Mouse (Mus musculus) hindbrain, embryonic 16.5 days (tissue): Measurements from ENCODE around the gene Nat8f4. TPM values are rescaled to one million over a fixed set of nuclear protein-coding genes. Genes with fewer than 3 reads are reported as not detected.

Source experiments
- ATAC-seq: fragments of 200-750 bp; cut with Nextera tagmentation; 2 replicates; pipeline ENCODE4 v1.8.0; 2017; ENCODE audit warnings: moderate TSS enrichment, moderate library complexity
- H3K27ac ChIP-seq: fragments of 300-500 bp; sonication (generic); 2 replicates; pipeline ENCODE4 v1.5.1; 2014; ENCODE audit warnings: low read depth, mild to moderate bottlenecking, control low read depth, low read length, moderate library complexity
- H3K27me3 ChIP-seq: fragments of 300-500 bp; sonication (generic); replicated peaks from 2 replicates; pipeline ENCODE4 v1.6.1; 2014; ENCODE audit warnings: low read length; ENCODE audit not compliant: control insufficient read depth, insufficient read depth
- H3K36me3 ChIP-seq: fragments of 300-500 bp; sonication (generic); 2 replicates; pipeline ENCODE4 v1.6.1; 2014; ENCODE audit warnings: mild to moderate bottlenecking, low read length, moderate library complexity, mixed read lengths; ENCODE audit not compliant: control insufficient read depth, insufficient read depth
- H3K4me1 ChIP-seq: fragments of 300-500 bp; sonication (generic); 2 replicates; pipeline ENCODE4 v1.6.1; 2014; ENCODE audit warnings: low read depth, low read length; ENCODE audit not compliant: control insufficient read depth, insufficient read depth
- H3K4me2 ChIP-seq: fragments of 300-500 bp; sonication (generic); 2 replicates; pipeline ENCODE4 v1.6.1; 2014; ENCODE audit warnings: mild to moderate bottlenecking, low read length, control low read depth, moderate library complexity
- H3K4me3 ChIP-seq: fragments of 300-500 bp; sonication (generic); 2 replicates; pipeline ENCODE4 v1.5.1; 2014; ENCODE audit warnings: mild to moderate bottlenecking, low read length, control low read depth, moderate library complexity
- H3K9ac ChIP-seq: fragments of 300-500 bp; sonication (generic); 2 replicates; pipeline ENCODE4 v1.6.1; 2014; ENCODE audit warnings: low read depth, mild to moderate bottlenecking, control low read depth, low read length, moderate library complexity
- H3K9me3 ChIP-seq: fragments of 300-500 bp; sonication (generic); 2 replicates; pipeline ENCODE4 v1.6.1; 2014; ENCODE audit warnings: mild to moderate bottlenecking, low read length, moderate library complexity; ENCODE audit not compliant: control insufficient read depth
- WGBS: fragments of 180-500 bp; shearing (Covaris S2); extraction: QIAGEN DNeasy Blood & Tissue Kit; methylation state at CpG from one replicate; pipeline ENCODE4 v1.1.7; 2014; 5-methylcytosine and 5-hydroxymethylcytosine counted together
- polyA plus RNA-seq: library from polyadenylated mRNA; unstranded; fragments of >200 nt; fragmentation: Nextera tagmentation; extraction: Ambion mirVana; gene quantifications from 2 replicates; pipeline ENCODE4 v1.2.1, GENCODE M21; 2015

Gene Nat8f4
- polyA plus RNA-seq, 1 experiment from 2014 or later = 7.7 TPM

GRCm38 (mm10) chr6:85861247-85861646, 43.4 kb downstream of the Nat8f4 start:
- H3K27me3 ChIP-seq = no peaks in the 10 kb centered on the region
- 83% methylated on average over 3 of the region's 3 CpGs for WGBS
- ATAC-seq = no peak
- no peaks in the 10 kb centered on the region for H3K36me3 ChIP-seq
- H3K9ac ChIP-seq = no peak overlapping the region
- no peak overlapping the region for H3K27ac ChIP-seq
- no peak overlapping the region for H3K4me2 ChIP-seq
- no peaks in the 10 kb centered on the region for H3K9me3 ChIP-seq
- no peak overlapping the region for H3K4me3 ChIP-seq
- H3K4me1 ChIP-seq = no peaks in the 10 kb centered on the region

DNA sequence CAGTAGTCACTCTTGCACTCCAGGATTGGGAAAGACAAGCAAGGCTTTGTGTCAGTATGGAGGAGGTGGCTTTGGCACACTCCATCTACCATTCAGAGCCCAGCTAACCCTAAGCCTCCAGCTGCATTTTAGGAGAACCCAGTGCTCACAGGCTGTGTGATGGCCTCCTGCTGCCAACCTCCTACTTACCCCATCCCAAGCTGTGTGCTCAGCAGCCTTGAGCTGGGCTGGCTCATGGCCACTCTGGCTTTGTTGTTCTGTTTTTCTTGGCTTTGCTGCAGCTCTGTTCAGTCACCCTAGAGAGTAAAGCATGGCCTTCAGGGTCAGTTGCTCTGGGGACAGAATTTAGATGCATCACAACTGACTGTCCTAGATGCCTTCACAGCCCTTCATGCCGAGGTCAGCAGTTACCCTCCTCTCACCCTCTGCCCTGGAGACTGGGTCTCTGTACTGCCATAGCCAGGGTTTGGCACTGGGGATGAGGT, 48.4 kb downstream of the Nat8f4 start:
- Histone ChIP-seq H3K9me3 (no peaks in the 10 kb centered on the region), H3K4me2 (no peak overlapping the region), H3K27ac (peak overlapping the region; percentile 48; the same call in 1 of the 2 replicates), H3K4me3 (no peak overlapping the region), H3K27me3 (no peaks in the 10 kb centered on the region), H3K9ac (no peak overlapping the region), H3K36me3 (no peaks in the 10 kb centered on the region), H3K4me1 (no peaks in the 10 kb centered on the region)
- ATAC-seq = peak; percentile 99
- WGBS = 64% methylated on average over 1 of the region's 1 CpGs

- ATAC-seq = no peak
- Histone ChIP-seq H3K27me3 (no peaks in the 10 kb centered on the region), H3K4me1 (no peaks in the 10 kb centered on the region), H3K4me2 (no peak overlapping the region), H3K4me3 (no peak overlapping the region), H3K27ac (no peak overlapping the region), H3K9me3 (no peaks in the 10 kb centered on the region), H3K36me3 (no peaks in the 10 kb centered on the region), H3K9ac (no peak overlapping the region)
- 75% methylated on average over 3 of the region's 3 CpGs for WGBS
These were observed 51.2 kb downstream of the Nat8f4 start for GRCm38 (mm10) chr6:85853481-85853880.

GRCm38 (mm10) chr6:85851062-85851773, 53.5 kb downstream of the Nat8f4 start:
- no peaks in the 10 kb centered on the region for H3K27me3 ChIP-seq
- no peak overlapping the region for H3K27ac ChIP-seq
- H3K4me3 ChIP-seq = no peak overlapping the region
- no peaks in the 10 kb centered on the region for H3K9me3 ChIP-seq
- WGBS = 86% methylated on average over 7 of the region's 7 CpGs
- ATAC-seq = no peak
- peaks cover 5% of the 10 kb centered on the region for H3K4me1 ChIP-seq
- no peaks in the 10 kb centered on the region for H3K36me3 ChIP-seq
- no peak overlapping the region for H3K9ac ChIP-seq
- no peak overlapping the region for H3K4me2 ChIP-seq

DNA sequence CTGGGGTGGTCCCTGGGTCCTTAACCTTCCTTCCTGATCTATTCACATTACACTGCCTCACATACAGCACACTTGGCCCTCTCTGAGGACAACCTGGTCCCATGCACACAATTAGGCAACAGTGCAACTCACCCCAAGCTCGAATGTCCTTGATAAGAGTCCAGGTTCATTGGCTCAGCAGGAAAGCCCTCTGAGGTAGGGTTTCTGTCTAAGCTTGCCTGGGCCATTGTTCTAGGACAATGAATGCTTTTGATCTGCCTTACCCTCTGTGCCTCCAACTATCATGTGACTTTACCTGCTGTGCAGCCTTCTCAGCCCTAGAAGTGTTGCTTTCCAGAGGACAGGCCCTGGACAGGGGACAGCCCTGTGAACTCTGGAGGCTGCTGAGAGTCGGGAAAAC, 55.4 kb downstream of the Nat8f4 start:
- ATAC-seq = no peak
- Histone ChIP-seq H3K4me1 (peaks cover 5% of the 10 kb centered on the region), H3K4me3 (no peak overlapping the region), H3K36me3 (no peaks in the 10 kb centered on the region), H3K9me3 (no peaks in the 10 kb centered on the region), H3K4me2 (no peak overlapping the region), H3K27ac (no peak overlapping the region), H3K27me3 (no peaks in the 10 kb centered on the region), H3K9ac (no peak overlapping the region)
- 26% methylated on average over 2 of the region's 2 CpGs for WGBS

Other genes with a start within 250 kb of the Nat8f4 start
- gene Nat8f7, start 191.7 kb downstream of the Nat8f4 start, polyA plus RNA-seq = 0.08 TPM in 1 of 2 replicates, not detected in the other
- 0.23 and 0.35 TPM in 2 replicates for gene Nat8f3, start 139.1 kb downstream of the Nat8f4 start, polyA plus RNA-seq
- not detected in 2 replicates for gene Nat8f6, start 83.9 kb downstream of the Nat8f4 start, polyA plus RNA-seq
- 0.36 TPM in 1 of 2 replicates, not detected in the other for gene Nat8f5, start 83.9 kb downstream of the Nat8f4 start, polyA plus RNA-seq
- gene Nat8, start 72.8 kb downstream of the Nat8f4 start, polyA plus RNA-seq = 0.23 TPM in 1 of 2 replicates, not detected in the other
- not detected in 2 replicates for gene Nat8f2, start 35.7 kb downstream of the Nat8f4 start, polyA plus RNA-seq
- 49.3 and 53.3 TPM in 2 replicates for gene Tprkb, start 7.0 kb upstream of the Nat8f4 start, polyA plus RNA-seq
- 20.1 and 20.4 TPM in 2 replicates for gene Nat8f1, start 10.8 kb upstream of the Nat8f4 start, polyA plus RNA-seq
- gene Dusp11, start 56.8 kb upstream of the Nat8f4 start, polyA plus RNA-seq = 40.7 and 46.7 TPM in 2 replicates
- not detected in 2 replicates for gene Figla, start 111.3 kb upstream of the Nat8f4 start, polyA plus RNA-seq
- gene Add2, start 123.8 kb upstream of the Nat8f4 start, polyA plus RNA-seq = 132 and 139 TPM in 2 replicates